Mouse (Mus musculus) CD4-positive helper T cell, adult 2 months (primary cell): Measurements from ENCODE around the gene Gpx2.
"Not testable (repeated sequence)": the region's sequence is repeated elsewhere in the genome, so short reads cannot be mapped to it uniquely, and the experiment has no call there.

Source experiments
- DNase-seq: peaks from one replicate; pipeline ENCODE4 v3.0.0-alpha.2; 2012; ENCODE audit warnings: low read depth, missing footprints, low spot score

The Gpx2 gene

GRCm38 (mm10) chr12:76805056-76805811, 9.9 kb upstream of the Gpx2 start:
- DNase-seq = no peak

DNA sequence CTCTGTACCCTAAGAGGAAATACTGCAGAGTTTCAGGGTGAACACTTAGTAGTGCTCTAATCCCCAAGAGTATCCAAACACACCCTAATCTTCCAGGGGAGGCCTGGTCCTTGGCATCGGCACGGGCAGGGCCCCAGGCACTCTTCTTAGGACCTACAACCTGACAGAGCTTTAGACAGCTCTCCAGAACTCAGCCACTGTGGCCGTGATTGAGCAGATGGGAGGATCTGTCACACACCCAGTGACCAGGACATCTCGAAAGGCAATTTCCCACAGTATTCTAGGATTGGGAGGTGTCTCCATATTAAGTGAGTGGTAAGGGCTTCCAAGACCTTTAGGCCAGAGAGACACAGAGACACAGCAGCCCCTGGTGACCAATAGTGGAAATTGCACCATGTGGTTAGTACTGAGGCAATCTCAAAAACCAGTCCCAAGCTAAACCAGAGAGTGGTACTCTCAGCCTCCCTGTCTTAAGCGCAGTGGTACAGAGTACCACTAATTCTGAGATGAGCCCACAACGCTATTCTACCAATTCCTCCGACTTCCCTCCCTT, 8.4 kb upstream of the Gpx2 start:
- DNase-seq = peak; percentile 46

- DNase-seq = no peak
Measured at GRCm38 (mm10) chr12:76803028-76803427, 7.7 kb upstream of the Gpx2 start.

DNA sequence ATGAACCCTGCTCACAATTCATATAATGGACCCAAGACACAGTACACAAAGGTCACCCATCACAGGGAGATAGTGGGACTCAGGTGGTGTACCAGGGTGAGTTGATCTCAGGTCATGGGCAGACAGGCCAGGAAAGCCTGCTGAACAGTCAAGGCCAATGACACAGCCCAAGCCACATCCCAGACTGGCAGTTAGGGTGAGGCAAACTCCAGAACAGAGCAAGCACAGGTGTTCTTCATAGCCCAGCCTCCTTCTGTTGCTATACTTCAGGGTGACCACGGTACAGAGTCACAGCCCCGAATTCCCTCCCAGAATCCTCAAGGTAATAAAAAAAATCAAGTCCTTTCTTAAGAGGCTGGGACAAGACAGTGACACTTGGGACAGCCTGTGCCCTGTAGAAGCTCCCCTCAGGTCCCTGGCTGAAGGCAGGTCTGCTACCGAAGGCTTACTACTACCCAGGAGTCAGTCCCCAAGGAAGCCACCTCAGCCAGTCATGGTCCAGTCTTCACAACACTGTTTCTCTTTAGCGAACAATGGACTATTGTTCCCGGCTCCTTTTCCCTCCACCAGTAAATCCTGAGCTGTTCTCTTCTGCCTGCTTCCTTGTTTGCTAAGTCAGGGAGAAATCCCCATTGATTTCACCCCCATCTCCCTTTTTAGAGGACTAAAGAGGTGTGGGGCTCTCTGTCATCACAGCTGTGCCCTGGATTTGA, 2.8 kb upstream of the Gpx2 start:
- DNase-seq = no peak

DNA sequence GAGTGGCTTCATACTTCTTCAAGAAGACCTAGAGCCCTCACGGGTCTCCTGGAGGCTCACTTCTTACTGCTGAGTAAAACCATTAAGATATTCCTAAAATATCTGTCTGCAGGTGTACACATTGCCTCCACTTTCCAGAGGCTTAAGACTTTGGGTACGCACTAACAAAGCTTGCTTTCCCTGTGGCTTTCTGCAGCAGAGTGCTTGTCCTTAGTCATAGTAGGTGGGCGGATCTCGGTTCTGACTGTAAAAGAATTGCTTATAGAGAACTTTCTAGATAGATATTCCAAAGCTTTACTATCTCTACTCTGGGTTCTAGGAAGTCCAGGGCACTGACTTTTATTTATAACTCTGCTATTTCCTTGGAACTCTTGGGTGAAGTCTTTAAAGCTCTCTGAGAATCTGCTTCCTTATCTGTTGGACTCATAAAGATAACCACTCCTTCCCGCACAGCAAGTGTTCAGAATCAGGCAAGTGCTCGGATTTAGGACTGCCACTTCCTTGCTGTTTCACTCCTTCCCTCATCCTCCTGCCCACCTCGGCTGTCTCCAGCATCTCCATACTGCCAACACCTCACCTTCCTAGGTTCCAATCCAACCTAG, 1.7 kb upstream of the Gpx2 start:
- no peak for DNase-seq

DNA sequence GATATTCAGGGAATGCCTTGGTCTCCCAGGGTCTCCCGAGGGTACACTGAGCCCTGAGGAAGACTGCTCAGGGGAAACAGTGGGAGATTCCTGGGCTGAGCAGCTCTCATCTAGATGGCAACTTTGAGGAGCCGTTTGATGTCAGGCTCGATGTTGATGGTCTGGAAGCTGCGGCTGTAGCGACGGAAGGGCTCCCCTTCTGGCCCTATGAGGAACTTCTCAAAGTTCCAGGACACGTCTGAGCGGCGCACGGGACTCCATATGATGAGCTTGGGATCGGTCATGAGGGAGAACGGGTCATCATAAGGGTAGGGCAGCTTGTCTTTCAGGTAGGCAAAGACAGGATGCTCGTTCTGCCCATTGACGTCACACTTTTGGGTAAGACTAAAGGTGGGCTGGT, 2.8 kb downstream of the Gpx2 start:
- not testable (repeated sequence) for DNase-seq

DNA sequence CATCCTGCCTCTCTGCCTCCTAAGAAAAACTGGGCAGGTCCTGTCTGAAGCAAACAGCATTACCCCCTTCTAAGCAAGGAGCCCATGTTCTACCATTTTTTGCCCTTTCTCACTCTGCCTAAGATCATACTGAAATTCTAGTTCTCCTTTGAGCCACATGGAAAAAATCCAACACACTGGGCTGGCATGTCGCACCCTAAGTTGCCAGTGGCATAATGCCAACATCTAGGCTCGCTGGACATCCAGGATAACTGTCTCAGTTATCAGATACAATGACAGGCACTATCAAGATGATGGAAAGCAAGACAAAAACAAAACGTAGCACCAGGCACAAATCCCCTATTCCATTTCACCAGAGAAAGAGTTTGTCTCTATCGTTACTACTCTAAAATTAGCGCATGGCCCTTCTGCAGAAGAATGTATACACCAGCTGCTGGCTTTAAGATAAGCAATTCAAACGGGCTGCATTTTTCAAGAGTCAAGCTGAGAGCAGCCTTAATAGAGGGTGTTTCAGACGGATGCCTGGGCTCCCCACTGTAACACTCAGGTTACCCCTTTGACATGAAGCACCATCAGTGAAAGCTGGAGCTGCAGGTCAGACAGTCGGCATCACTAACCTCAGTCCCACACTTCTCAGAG, 4.8 kb downstream of the Gpx2 start:
- DNase-seq = no peak

DNA sequence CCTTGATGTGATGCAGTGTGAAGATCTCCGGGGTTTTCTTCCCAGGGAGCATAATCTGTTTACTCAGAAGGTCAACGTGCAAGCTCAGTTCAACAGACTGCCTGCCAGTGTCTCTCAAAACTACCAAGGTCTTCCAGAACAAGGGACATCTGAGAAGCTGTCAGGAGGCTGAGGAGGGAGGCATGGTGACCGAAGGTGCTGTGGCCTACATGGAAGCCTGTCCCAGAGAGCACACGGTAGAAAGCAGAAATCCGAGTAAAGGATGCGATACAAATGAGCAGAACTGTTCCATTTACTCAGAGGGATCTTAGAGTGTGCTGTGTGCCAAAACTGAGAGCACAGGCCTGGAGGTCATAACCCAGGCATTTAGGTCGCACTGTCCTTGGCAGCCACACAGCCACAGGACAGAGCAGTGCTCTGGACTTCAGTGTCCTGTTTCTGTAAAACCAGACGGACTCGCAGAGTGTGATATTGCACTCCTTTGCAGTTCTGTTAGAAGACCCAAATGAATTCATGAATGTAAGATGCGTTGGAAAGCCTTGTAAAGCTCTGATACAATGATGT, 11.2 kb downstream of the Gpx2 start:
- DNase-seq = no peak

- no peak for DNase-seq
Measured at GRCm38 (mm10) chr12:76780639-76781468, 14.5 kb downstream of the Gpx2 start.

DNA sequence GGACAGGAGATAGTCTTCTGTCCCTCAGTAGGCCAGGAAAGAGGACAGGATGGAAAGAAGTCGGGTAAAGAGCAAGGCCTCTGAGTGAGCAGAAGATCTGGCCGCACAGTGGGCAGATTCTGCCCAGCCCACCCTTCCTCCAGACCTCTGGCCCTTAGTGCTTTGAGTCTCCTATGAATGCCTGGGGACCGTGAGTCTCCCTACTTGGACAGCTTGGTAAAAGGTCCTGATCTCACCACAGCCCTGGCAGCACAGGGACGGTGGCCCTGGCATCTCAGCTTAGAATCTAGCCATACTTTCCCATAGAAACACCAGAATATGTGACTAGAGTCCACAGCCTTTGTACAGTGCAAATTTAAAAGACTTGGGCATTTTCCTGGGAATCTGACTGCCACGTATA, 15.4 kb downstream of the Gpx2 start:
- DNase-seq = no peak

- peak; percentile 72 for DNase-seq
Measured at GRCm38 (mm10) chr12:76778305-76779083, 16.9 kb downstream of the Gpx2 start.

- DNase-seq = peak; percentile 12
Measured at GRCm38 (mm10) chr12:76777845-76778244, 17.5 kb downstream of the Gpx2 start.

DNA sequence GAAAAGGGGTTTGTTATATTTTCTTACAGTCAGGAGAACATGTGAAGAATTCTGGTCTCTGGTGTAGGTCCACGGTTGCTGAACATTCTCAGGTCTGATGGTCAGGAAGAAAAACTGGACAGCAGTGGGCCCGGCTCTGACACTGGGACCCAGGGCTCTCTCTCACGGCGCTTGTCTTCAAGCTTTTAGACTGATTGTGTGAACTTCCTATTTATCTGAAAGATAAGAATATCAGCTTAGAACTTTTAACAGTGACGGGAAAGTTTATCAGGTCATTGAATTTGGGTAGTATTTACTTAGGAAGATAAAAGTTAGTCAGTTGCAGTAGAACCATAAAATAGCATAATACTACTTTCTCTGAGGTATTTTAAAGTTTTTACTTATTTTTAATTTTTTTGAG, 18.5 kb downstream of the Gpx2 start:
- DNase-seq = no peak

- DNase-seq = no peak
Measured at GRCm38 (mm10) chr12:76775132-76775531, 20.2 kb downstream of the Gpx2 start.

DNA sequence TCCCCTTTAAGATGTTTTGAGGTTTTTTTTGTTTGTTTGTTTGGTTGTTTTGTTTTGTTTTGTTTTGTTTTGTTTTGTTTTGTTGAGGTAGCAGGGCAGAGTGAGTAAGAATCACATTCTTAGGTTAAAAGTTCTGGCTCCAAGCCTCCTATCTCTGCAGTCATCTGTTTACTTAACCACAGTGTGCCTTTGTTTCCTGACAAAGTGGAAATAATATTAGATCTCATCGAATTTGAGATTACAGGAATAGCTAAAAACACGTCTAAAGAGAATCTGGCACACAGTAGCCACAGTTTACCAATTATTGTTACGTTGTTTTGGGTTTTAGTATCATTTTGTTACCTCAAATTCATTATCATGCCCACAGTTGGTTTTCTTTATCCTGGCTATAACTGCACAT, 20.7 kb downstream of the Gpx2 start:
- peak; percentile 40 for DNase-seq

- no peak for DNase-seq
Measured at GRCm38 (mm10) chr12:76771540-76771939, 23.8 kb downstream of the Gpx2 start.

DNA sequence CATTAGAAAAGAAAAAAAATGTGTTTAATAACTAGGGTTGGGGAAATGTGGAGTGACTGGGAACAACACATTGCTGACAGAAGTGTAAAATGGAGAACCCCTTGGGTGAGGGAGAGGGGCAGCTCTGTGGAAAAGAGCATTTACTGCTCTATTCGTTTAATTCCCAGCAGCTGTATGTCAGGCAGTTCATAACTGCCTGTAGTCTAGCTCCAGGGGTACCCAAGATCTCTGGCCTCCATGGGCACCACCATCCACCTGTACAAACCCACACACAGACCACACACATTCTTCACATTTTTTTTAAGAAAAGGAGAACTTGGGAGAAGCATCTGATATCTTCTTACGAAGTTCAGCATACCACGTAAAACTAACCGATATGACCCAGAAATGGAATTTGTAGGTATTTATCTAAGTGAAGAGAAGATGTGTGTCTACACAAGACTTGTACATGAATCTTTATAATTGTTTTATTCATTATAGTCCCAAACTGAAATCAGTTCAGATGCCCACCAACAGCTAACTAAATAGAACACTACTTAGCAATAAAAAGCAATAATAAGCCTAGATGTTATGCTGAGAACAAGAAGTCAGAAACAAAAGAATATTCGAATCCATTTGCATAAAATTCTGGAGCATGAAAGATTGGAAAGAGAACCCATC, 24.4 kb downstream of the Gpx2 start:
- DNase-seq = no peak

- DNase-seq = no peak
Measured at GRCm38 (mm10) chr12:76765901-76766630, 29.3 kb downstream of the Gpx2 start.

DNA sequence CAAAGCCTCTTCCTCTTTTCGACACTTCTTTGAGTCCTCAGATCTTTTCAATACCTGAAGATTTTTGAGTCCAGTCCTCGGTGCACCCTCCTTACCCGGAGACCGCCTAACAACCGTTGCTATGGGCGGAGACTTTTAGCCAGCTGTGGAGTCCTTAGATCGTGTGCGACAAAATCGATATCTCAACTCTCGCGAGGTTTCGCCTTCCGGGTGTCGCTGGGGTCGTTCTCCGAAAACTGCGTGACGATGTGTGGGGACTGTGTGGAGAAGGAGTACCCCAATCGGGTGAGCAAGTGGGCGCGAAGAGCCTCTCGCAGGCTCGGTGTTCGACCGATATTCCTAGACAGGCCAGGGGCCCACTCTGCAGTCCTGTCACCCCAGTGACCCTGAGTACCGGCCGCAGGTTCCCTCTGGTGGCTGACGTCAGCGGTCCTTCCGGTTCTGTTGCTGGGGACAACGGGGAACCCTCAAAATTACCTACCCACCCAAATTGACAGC, 30.0 kb downstream of the Gpx2 start, which contains the start of the genes Churc1 and Fntb:
TSS of gene Churc1 (plus strand) at position 185 of the 498 bp plus-strand sequence.
TSS of gene Fntb (plus strand) at position 236 of the 498 bp plus-strand sequence.
- peak; percentile 98 for DNase-seq
